Mouse (Mus musculus): ENCODE measurements around the gene Gm42906.

DNA sequence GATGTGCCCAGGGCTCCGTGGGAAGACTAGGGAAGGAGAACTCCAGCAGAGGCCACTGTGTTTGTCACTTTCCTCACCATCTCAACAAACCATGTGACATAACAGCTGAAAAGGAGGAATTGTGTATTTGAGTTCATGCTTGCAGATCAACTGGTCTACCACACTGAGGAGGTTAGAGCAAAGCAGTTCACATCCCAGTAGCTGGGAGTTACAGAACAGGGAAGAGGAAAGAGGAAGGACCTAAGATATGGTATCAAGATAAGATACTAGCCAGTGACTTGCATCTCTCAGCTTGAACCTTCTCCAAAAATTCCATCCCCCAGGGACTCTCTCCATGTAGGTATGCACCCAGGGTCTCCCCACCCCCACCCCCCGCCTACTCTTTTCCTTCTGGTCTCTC, 166.4 kb downstream of the Gm42906 start:
- no peak for TF ChIP-seq CTCF (IDR thresholded peaks at IDR 0.05; ENCODE audit: extremely low read depth, insufficient read depth, low read length)
- TF ChIP-seq POLR2A (IDR thresholded peaks at IDR 0.05; ENCODE audit: extremely low read depth, insufficient read depth, low read length) = no peak
